Mouse (Mus musculus): ENCODE measurements at regions not wholly inside any gene's neighbourhood (a gene's known extent, or its start where the extent isn't known, plus 50 kb on each side); places are given as distances from the start of the nearest gene placed in this dataset.

GRCm38 (mm10) chr17:4209650-4210049 is 513.6 kb upstream of the Nox3 start:
- in situ Hi-C loops (cut with MboI; ENCODE audit: low sequenced_read_pairs in 2 of 2, unreplicated experiment in 2 of 2): no loop called here
- H3K9me3 ChIP-seq (ENCODE audit: control insufficient read depth, insufficient read depth, low read depth, low read length): no peaks in the 10 kb centered on the region
- no peak overlapping the region for H3K9ac ChIP-seq (ENCODE audit: insufficient read depth, low read depth, low read length, poor library complexity, severe bottlenecking)
- no peak overlapping the region for H3K27ac ChIP-seq (ENCODE audit: insufficient read depth, low read depth, low read length, poor library complexity, severe bottlenecking)
- no peaks in the 10 kb centered on the region for H3K4me1 ChIP-seq (ENCODE audit: control insufficient read depth in 2 of 2, insufficient read depth in 2 of 2, low read length in 2 of 2, poor library complexity in 1 of 2)
- no peaks in the 10 kb centered on the region for H3K36me3 ChIP-seq (ENCODE audit: control insufficient read depth, insufficient read depth, low read length, poor library complexity, severe bottlenecking)
- no peak overlapping the region for H3K4me3 ChIP-seq (ENCODE audit: insufficient read depth in 1 of 2, low read depth in 1 of 2, low read length in 2 of 2, poor library complexity in 1 of 2, severe bottlenecking in 1 of 2)
- DNase-seq (ENCODE audit: low read depth, low spot score): no peak
- TF ChIP-seq MAFK (IDR thresholded peaks at IDR 0.05; ENCODE audit: insufficient read depth, low read depth, low read length) (no peak), ZC3H11A (IDR thresholded peaks at IDR 0.05; ENCODE audit: borderline replicate concordance, low read depth, low read length) (no peak), ZNF384 (IDR thresholded peaks at IDR 0.05; ENCODE audit: low read depth, low read length) (no peak), HCFC1 (IDR thresholded peaks at IDR 0.05; ENCODE audit: borderline replicate concordance, insufficient read depth, low read length) (no peak), CHD2 (IDR thresholded peaks at IDR 0.05; ENCODE audit: low read depth, low read length) (no peak)

- Histone ChIP-seq H3K9ac (ENCODE audit: insufficient read depth, low read depth, low read length, poor library complexity, severe bottlenecking) (no peak overlapping the region), H3K4me1 (ENCODE audit: control insufficient read depth in 2 of 2, insufficient read depth in 2 of 2, low read length in 2 of 2, poor library complexity in 1 of 2) (no peaks in the 10 kb centered on the region), H3K27ac (ENCODE audit: insufficient read depth, low read depth, low read length, poor library complexity, severe bottlenecking) (no peak overlapping the region), H3K4me3 (ENCODE audit: insufficient read depth in 1 of 2, low read depth in 1 of 2, low read length in 2 of 2, poor library complexity in 1 of 2, severe bottlenecking in 1 of 2) (no peak overlapping the region), H3K36me3 (ENCODE audit: control insufficient read depth, insufficient read depth, low read length, poor library complexity, severe bottlenecking) (no peaks in the 10 kb centered on the region), H3K9me3 (ENCODE audit: control insufficient read depth, insufficient read depth, low read depth, low read length) (no peaks in the 10 kb centered on the region)
- DNase-seq (ENCODE audit: low read depth, low spot score): no peak
- TF ChIP-seq HCFC1 (IDR thresholded peaks at IDR 0.05; ENCODE audit: borderline replicate concordance, insufficient read depth, low read length) (no peak), MAFK (IDR thresholded peaks at IDR 0.05; ENCODE audit: insufficient read depth, low read depth, low read length) (no peak), ZC3H11A (IDR thresholded peaks at IDR 0.05; ENCODE audit: borderline replicate concordance, low read depth, low read length) (no peak), ZNF384 (IDR thresholded peaks at IDR 0.05; ENCODE audit: low read depth, low read length) (no peak), CHD2 (IDR thresholded peaks at IDR 0.05; ENCODE audit: low read depth, low read length) (no peak)
- in situ Hi-C loops (cut with MboI; ENCODE audit: low sequenced_read_pairs in 2 of 2, unreplicated experiment in 2 of 2): no loop called here
Measured at GRCm38 (mm10) chr17:4212586-4212985, 516.5 kb upstream of the Nox3 start.

GRCm38 (mm10) chr17:4214970-4215369 is 518.9 kb upstream of the Nox3 start:
- TF ChIP-seq CHD2 (IDR thresholded peaks at IDR 0.05; ENCODE audit: low read depth, low read length) (no peak), ZC3H11A (IDR thresholded peaks at IDR 0.05; ENCODE audit: borderline replicate concordance, low read depth, low read length) (no peak)
- no peaks in the 10 kb centered on the region for H3K36me3 ChIP-seq (ENCODE audit: control insufficient read depth, insufficient read depth, low read length, poor library complexity, severe bottlenecking)
- H3K9me3 ChIP-seq (ENCODE audit: control insufficient read depth, insufficient read depth, low read depth, low read length): no peaks in the 10 kb centered on the region
- no peak overlapping the region for H3K9ac ChIP-seq (ENCODE audit: insufficient read depth, low read depth, low read length, poor library complexity, severe bottlenecking)
- in situ Hi-C loops (cut with MboI; ENCODE audit: low sequenced_read_pairs in 2 of 2, unreplicated experiment in 2 of 2): no loop called here
- no peak overlapping the region for H3K27ac ChIP-seq (ENCODE audit: insufficient read depth, low read depth, low read length, poor library complexity, severe bottlenecking)
- no peak for DNase-seq (ENCODE audit: low read depth, low spot score)
- H3K4me1 ChIP-seq (ENCODE audit: control insufficient read depth in 2 of 2, insufficient read depth in 2 of 2, low read length in 2 of 2, poor library complexity in 1 of 2): no peaks in the 10 kb centered on the region
- no peak overlapping the region for H3K4me3 ChIP-seq (ENCODE audit: insufficient read depth in 1 of 2, low read depth in 1 of 2, low read length in 2 of 2, poor library complexity in 1 of 2, severe bottlenecking in 1 of 2)

GRCm38 (mm10) chr17:4216203-4216602 is 520.1 kb upstream of the Nox3 start:
- in situ Hi-C loops (cut with MboI; ENCODE audit: low sequenced_read_pairs in 2 of 2, unreplicated experiment in 2 of 2): no loop called here
- Histone ChIP-seq H3K27ac (ENCODE audit: insufficient read depth, low read depth, low read length, poor library complexity, severe bottlenecking) (no peak overlapping the region), H3K9me3 (ENCODE audit: control insufficient read depth, insufficient read depth, low read depth, low read length) (no peaks in the 10 kb centered on the region)

GRCm38 (mm10) chr17:4216750-4217149 is 520.7 kb upstream of the Nox3 start:
- no peak for TF ChIP-seq ZNF384 (IDR thresholded peaks at IDR 0.05; ENCODE audit: low read depth, low read length)
- no peak for TF ChIP-seq CHD2 (IDR thresholded peaks at IDR 0.05; ENCODE audit: low read depth, low read length)
- no peak for TF ChIP-seq ZC3H11A (IDR thresholded peaks at IDR 0.05; ENCODE audit: borderline replicate concordance, low read depth, low read length)
- TF ChIP-seq MAFK (IDR thresholded peaks at IDR 0.05; ENCODE audit: insufficient read depth, low read depth, low read length): no peak
- TF ChIP-seq HCFC1 (IDR thresholded peaks at IDR 0.05; ENCODE audit: borderline replicate concordance, insufficient read depth, low read length): no peak
- Histone ChIP-seq H3K4me1 (ENCODE audit: control insufficient read depth in 2 of 2, insufficient read depth in 2 of 2, low read length in 2 of 2, poor library complexity in 1 of 2) (no peaks in the 10 kb centered on the region), H3K27ac (ENCODE audit: insufficient read depth, low read depth, low read length, poor library complexity, severe bottlenecking) (no peak overlapping the region), H3K36me3 (ENCODE audit: control insufficient read depth, insufficient read depth, low read length, poor library complexity, severe bottlenecking) (no peaks in the 10 kb centered on the region), H3K4me3 (ENCODE audit: insufficient read depth in 1 of 2, low read depth in 1 of 2, low read length in 2 of 2, poor library complexity in 1 of 2, severe bottlenecking in 1 of 2) (no peak overlapping the region), H3K9me3 (ENCODE audit: control insufficient read depth, insufficient read depth, low read depth, low read length) (no peaks in the 10 kb centered on the region), H3K9ac (ENCODE audit: insufficient read depth, low read depth, low read length, poor library complexity, severe bottlenecking) (no peak overlapping the region)
- in situ Hi-C loops (cut with MboI; ENCODE audit: low sequenced_read_pairs in 2 of 2, unreplicated experiment in 2 of 2): no loop called here
- DNase-seq (ENCODE audit: low read depth, low spot score): no peak

More at GRCm38 (mm10) chr17:4216203-4216602, 520.1 kb upstream of the Nox3 start:
- no peak for DNase-seq (ENCODE audit: low read depth, low spot score)
- Histone ChIP-seq H3K4me1 (ENCODE audit: control insufficient read depth in 2 of 2, insufficient read depth in 2 of 2, low read length in 2 of 2, poor library complexity in 1 of 2) (no peaks in the 10 kb centered on the region), H3K36me3 (ENCODE audit: control insufficient read depth, insufficient read depth, low read length, poor library complexity, severe bottlenecking) (no peaks in the 10 kb centered on the region), H3K4me3 (ENCODE audit: insufficient read depth in 1 of 2, low read depth in 1 of 2, low read length in 2 of 2, poor library complexity in 1 of 2, severe bottlenecking in 1 of 2) (no peak overlapping the region), H3K9ac (ENCODE audit: insufficient read depth, low read depth, low read length, poor library complexity, severe bottlenecking) (no peak overlapping the region)
- TF ChIP-seq MAFK (IDR thresholded peaks at IDR 0.05; ENCODE audit: insufficient read depth, low read depth, low read length) (no peak), HCFC1 (IDR thresholded peaks at IDR 0.05; ENCODE audit: borderline replicate concordance, insufficient read depth, low read length) (no peak), ZNF384 (IDR thresholded peaks at IDR 0.05; ENCODE audit: low read depth, low read length) (no peak), ZC3H11A (IDR thresholded peaks at IDR 0.05; ENCODE audit: borderline replicate concordance, low read depth, low read length) (no peak), CHD2 (IDR thresholded peaks at IDR 0.05; ENCODE audit: low read depth, low read length) (no peak)

Data from ES-E14 (cell line).